Mouse (Mus musculus) embryonic facial prominence, embryonic 13.5 days (tissue): ENCODE results near the gene Ccdc62. TPM values are rescaled to one million over a fixed set of nuclear protein-coding genes. Genes with fewer than 3 reads are reported as not detected.

Experiments
- ATAC-seq: fragments of 200-750 bp; cut with Nextera tagmentation; 2 replicates; pipeline ENCODE4 v1.8.0; 2017; ENCODE audit warnings: low read depth; ENCODE audit not compliant: insufficient number of reproducible peaks, insufficient read depth, low FRiP score, low TSS enrichment
- H3K27ac ChIP-seq: fragments of 300-500 bp; sonication (generic); 2 replicates; pipeline ENCODE4 v1.5.1; 2015; ENCODE audit warnings: moderate library complexity, mild to moderate bottlenecking, inconsistent platforms
- H3K27me3 ChIP-seq: fragments of 300-500 bp; sonication (generic); 2 replicates; pipeline ENCODE4 v1.6.1; 2015; ENCODE audit warnings: mild to moderate bottlenecking, inconsistent platforms
- H3K36me3 ChIP-seq: fragments of 300-500 bp; sonication (generic); 2 replicates; pipeline ENCODE4 v1.6.1; 2015; ENCODE audit warnings: mild to moderate bottlenecking, inconsistent platforms
- H3K4me1 ChIP-seq: fragments of 300-500 bp; sonication (generic); 2 replicates; pipeline ENCODE4 v1.6.1; 2015; ENCODE audit warnings: inconsistent platforms
- H3K4me2 ChIP-seq: fragments of 300-500 bp; sonication (generic); 2 replicates; pipeline ENCODE4 v1.6.1; 2015; ENCODE audit warnings: moderate library complexity, mild to moderate bottlenecking, inconsistent platforms
- H3K4me3 ChIP-seq: fragments of 300-500 bp; sonication (generic); 2 replicates; pipeline ENCODE4 v1.5.1; 2015; ENCODE audit warnings: mild to moderate bottlenecking, inconsistent platforms
- H3K9ac ChIP-seq: fragments of 300-500 bp; sonication (generic); 2 replicates; pipeline ENCODE4 v1.6.1; 2015; ENCODE audit warnings: mild to moderate bottlenecking, inconsistent platforms
- H3K9me3 ChIP-seq: fragments of 300-500 bp; sonication (generic); 2 replicates; pipeline ENCODE4 v1.6.1; 2016; ENCODE audit warnings: inconsistent platforms
- WGBS: fragments of 180-500 bp; shearing (Covaris S2); methylation state at CpG from one replicate; pipeline ENCODE4 v1.1.7; 2015; ENCODE audit warnings: mixed read lengths; 5-methylcytosine and 5-hydroxymethylcytosine counted together
- polyA plus RNA-seq: library from polyadenylated mRNA; unstranded; fragments of >200 nt; fragmentation: Nextera tagmentation; extraction: Ambion mirVana; gene quantifications from 2 replicates; pipeline ENCODE4 v1.2.1, GENCODE M21; 2015

Ccdc62 gene
- 8.6 and 9.5 TPM in 2 replicates for polyA plus RNA-seq

- Histone ChIP-seq H3K27ac (peak within 1 kb of the TSS; percentile 86), H3K27me3 (no peaks in the 10 kb centered on the region), H3K4me3 (peak within 1 kb of the TSS; percentile 71), H3K9ac (peak within 1 kb of the TSS; percentile 95), H3K9me3 (no peaks in the 10 kb centered on the region), H3K36me3 (peaks cover 37% of the 10 kb centered on the region), H3K4me1 (peaks cover 11% of the 10 kb centered on the region), H3K4me2 (peak within 1 kb of the TSS; percentile 72)
- WGBS: under 1% methylated on average over 56 of the region's 56 CpGs
- ATAC-seq: peak; percentile 95
Observed at GRCm38 (mm10) chr5:123930508-123930989, at the start of gene Ccdc62. Gene Ccdc62 (plus strand): TSS chr5:123930679.

- ATAC-seq: no peak
- Histone ChIP-seq H3K9me3 (no peaks in the 10 kb centered on the region), H3K4me1 (peaks cover 19% of the 10 kb centered on the region), H3K4me3 (no peak overlapping the region), H3K36me3 (no peaks in the 10 kb centered on the region), H3K4me2 (no peak overlapping the region), H3K9ac (no peak overlapping the region), H3K27me3 (no peaks in the 10 kb centered on the region), H3K27ac (no peak overlapping the region)
- 83% methylated on average over 14 of the region's 14 CpGs for WGBS
Observed at GRCm38 (mm10) chr5:123880778-123881177, 49.7 kb upstream of the Ccdc62 start.

- H3K4me1 ChIP-seq: peaks cover 9% of the 10 kb centered on the region
- H3K9me3 ChIP-seq: no peaks in the 10 kb centered on the region
- no peaks in the 10 kb centered on the region for H3K27me3 ChIP-seq
- H3K9ac ChIP-seq: no peak overlapping the region
- no peaks in the 10 kb centered on the region for H3K36me3 ChIP-seq
- 75% methylated on average over 7 of the region's 7 CpGs for WGBS
- no peak overlapping the region for H3K4me3 ChIP-seq
- ATAC-seq: no peak
- no peak overlapping the region for H3K4me2 ChIP-seq
- no peak overlapping the region for H3K27ac ChIP-seq
Observed at GRCm38 (mm10) chr5:123883891-123884290, 46.6 kb upstream of the Ccdc62 start.

GRCm38 (mm10) chr5:123884332-123884731 lies 46.1 kb upstream of the Ccdc62 start:
- Histone ChIP-seq H3K9ac (no peak overlapping the region), H3K9me3 (no peaks in the 10 kb centered on the region), H3K27me3 (no peaks in the 10 kb centered on the region), H3K4me3 (no peak overlapping the region), H3K27ac (no peak overlapping the region), H3K4me1 (peaks cover 9% of the 10 kb centered on the region), H3K4me2 (no peak overlapping the region), H3K36me3 (no peaks in the 10 kb centered on the region)
- no peak for ATAC-seq
- 76% methylated on average over 10 of the region's 10 CpGs for WGBS

- H3K9me3 ChIP-seq: no peaks in the 10 kb centered on the region
- ATAC-seq: no peak
- H3K9ac ChIP-seq: no peak overlapping the region
- H3K4me3 ChIP-seq: no peak overlapping the region
- H3K27me3 ChIP-seq: no peaks in the 10 kb centered on the region
- H3K36me3 ChIP-seq: no peaks in the 10 kb centered on the region
- no peak overlapping the region for H3K4me2 ChIP-seq
- H3K27ac ChIP-seq: no peak overlapping the region
- H3K4me1 ChIP-seq: no peaks in the 10 kb centered on the region
- WGBS: 69% methylated on average over 3 of the region's 3 CpGs
Observed at GRCm38 (mm10) chr5:123886365-123886764, 44.1 kb upstream of the Ccdc62 start.

- H3K9ac ChIP-seq: no peak overlapping the region
- H3K4me1 ChIP-seq: no peaks in the 10 kb centered on the region
- no peak overlapping the region for H3K4me2 ChIP-seq
- no peak for ATAC-seq
- H3K4me3 ChIP-seq: no peak overlapping the region
- 62% methylated on average over 2 of the region's 2 CpGs for WGBS
- no peaks in the 10 kb centered on the region for H3K9me3 ChIP-seq
- H3K27me3 ChIP-seq: no peaks in the 10 kb centered on the region
- H3K36me3 ChIP-seq: no peaks in the 10 kb centered on the region
- no peak overlapping the region for H3K27ac ChIP-seq
Observed at GRCm38 (mm10) chr5:123890312-123890711, 40.2 kb upstream of the Ccdc62 start.

- H3K4me1 ChIP-seq: no peaks in the 10 kb centered on the region
Observed at GRCm38 (mm10) chr5:123890987-123891386, 39.5 kb upstream of the Ccdc62 start.

GRCm38 (mm10) chr5:123891669-123892068 lies 38.8 kb upstream of the Ccdc62 start:
- 48% methylated on average over 6 of the region's 6 CpGs for WGBS
- H3K9me3 ChIP-seq: no peaks in the 10 kb centered on the region
- H3K27me3 ChIP-seq: no peaks in the 10 kb centered on the region
- H3K9ac ChIP-seq: no peak overlapping the region
- H3K36me3 ChIP-seq: no peaks in the 10 kb centered on the region
- H3K27ac ChIP-seq: no peak overlapping the region
- H3K4me3 ChIP-seq: no peak overlapping the region
- H3K4me1 ChIP-seq: no peaks in the 10 kb centered on the region
- ATAC-seq: no peak
- H3K4me2 ChIP-seq: no peak overlapping the region

More at GRCm38 (mm10) chr5:123890987-123891386, 39.5 kb upstream of the Ccdc62 start:
- no peak overlapping the region for H3K27ac ChIP-seq
- WGBS: 81% methylated on average over 5 of the region's 5 CpGs
- no peak overlapping the region for H3K4me2 ChIP-seq
- no peaks in the 10 kb centered on the region for H3K27me3 ChIP-seq
- ATAC-seq: no peak
- H3K4me3 ChIP-seq: no peak overlapping the region
- H3K9ac ChIP-seq: no peak overlapping the region
- no peaks in the 10 kb centered on the region for H3K9me3 ChIP-seq
- no peaks in the 10 kb centered on the region for H3K36me3 ChIP-seq

GRCm38 (mm10) chr5:123893520-123893919 lies 37.0 kb upstream of the Ccdc62 start:
- Histone ChIP-seq H3K4me2 (no peak overlapping the region), H3K36me3 (no peaks in the 10 kb centered on the region), H3K27ac (no peak overlapping the region), H3K9ac (no peak overlapping the region), H3K4me1 (no peaks in the 10 kb centered on the region), H3K9me3 (no peaks in the 10 kb centered on the region), H3K27me3 (no peaks in the 10 kb centered on the region), H3K4me3 (no peak overlapping the region)
- ATAC-seq: no peak
- WGBS: 91% methylated on average over 5 of the region's 5 CpGs

- Histone ChIP-seq H3K9ac (no peak overlapping the region), H3K4me2 (no peak overlapping the region), H3K36me3 (no peaks in the 10 kb centered on the region), H3K27me3 (no peaks in the 10 kb centered on the region), H3K4me1 (no peaks in the 10 kb centered on the region), H3K4me3 (no peak overlapping the region), H3K9me3 (no peaks in the 10 kb centered on the region), H3K27ac (peak overlapping the region; percentile 29; the same call in 1 of the 2 replicates)
- no peak for ATAC-seq
- WGBS: 71% methylated on average over 11 of the region's 11 CpGs
Observed at GRCm38 (mm10) chr5:123896395-123896794, 34.1 kb upstream of the Ccdc62 start.

- 81% methylated on average over 13 of the region's 13 CpGs for WGBS
- Histone ChIP-seq H3K27me3 (no peaks in the 10 kb centered on the region), H3K4me2 (no peak overlapping the region), H3K36me3 (no peaks in the 10 kb centered on the region), H3K9me3 (no peaks in the 10 kb centered on the region), H3K9ac (no peak overlapping the region), H3K4me1 (no peaks in the 10 kb centered on the region), H3K4me3 (no peak overlapping the region), H3K27ac (no peak overlapping the region)
- ATAC-seq: no peak
Observed at GRCm38 (mm10) chr5:123897352-123897751, 33.1 kb upstream of the Ccdc62 start.

- H3K4me2 ChIP-seq: no peak overlapping the region
- H3K9ac ChIP-seq: no peak overlapping the region
- ATAC-seq: no peak
- no peak overlapping the region for H3K4me3 ChIP-seq
- no peaks in the 10 kb centered on the region for H3K27me3 ChIP-seq
- no peak overlapping the region for H3K27ac ChIP-seq
- H3K4me1 ChIP-seq: peaks cover 16% of the 10 kb centered on the region
- peaks cover 10% of the 10 kb centered on the region for H3K36me3 ChIP-seq
- WGBS: 68% methylated on average over 11 of the region's 11 CpGs
- no peaks in the 10 kb centered on the region for H3K9me3 ChIP-seq
Observed at GRCm38 (mm10) chr5:123904059-123904672, 26.3 kb upstream of the Ccdc62 start.
